In genomic region chr6:131411116-131411843, GRCm38 (mm10) we compare ENCODE assay signal across 26 mouse cellular contexts. TPM values are rescaled to one million over a fixed set of nuclear protein-coding genes. Genes with fewer than 3 reads are reported as not detected.
A peak's percentile ranks its signal among the peaks of the same experiment; 100 is the strongest.
DNase-seq lines count a peak whose midpoint lies in the region; ATAC-seq lines count a peak whose summit lies in the region.
"Had no signal": no experiment of that assay in that cellular context is flagged by ENCODE, and none has a peak within 500 bp of the region (broad histone marks: within the 10 kb centered on the region; RNA-seq: fewer than 3 reads in every experiment).

No protein-coding gene starts in this region.

- H3K9me3 ChIP-seq in heart, embryonic 14.5 days (ENCODE audit: control insufficient read depth, low read length) = no peaks in the 10 kb centered on the region
- H3K9me3 ChIP-seq in lung, embryonic 16.5 days (ENCODE audit: control insufficient read depth, low read length) = no peaks in the 10 kb centered on the region
- H3K9me3 ChIP-seq: embryonic facial prominence, embryonic 12.5 days; forebrain, embryonic 12.5 days; limb, embryonic 12.5 days; megakaryocyte, embryonic 14.5 days; midbrain, embryonic 13.5 days; neural tube, embryonic 12.5 days had no signal

- peak overlapping the region; percentile 27 to 35; a peak in 1 of 4 replicates for H3K27ac ChIP-seq in heart, embryonic 14.5 days (replicated peaks in 1 of 2; ENCODE audit: control insufficient read depth in 1 of 2, insufficient read depth in 1 of 2, low read depth in 2 of 2, low read length in 2 of 2)
- H3K27ac ChIP-seq in lung, embryonic 16.5 days (ENCODE audit: low read length) = peak overlapping the region; percentile 37; the same call in 1 of the 2 replicates
- H3K27ac ChIP-seq: embryonic facial prominence, embryonic 12.5 days; forebrain, embryonic 12.5 days; heart, adult 2 months; hindbrain, embryonic 14.5 days; limb, embryonic 12.5 days; midbrain, embryonic 13.5 days; neural tube, embryonic 12.5 days had no signal

- intact Hi-C loops in heart, postnatal 10 days (cut with DNase I) = no loop called here

- WGBS in heart, embryonic 14.5 days = 69% methylated on average over 6 of the region's 6 CpGs
- 46% methylated on average over 6 of the region's 6 CpGs for WGBS in lung, embryonic 16.5 days

- no peak for ATAC-seq in heart, embryonic 14.5 days (ENCODE audit: insufficient number of reproducible peaks, insufficient read depth, low FRiP score, low read depth)
- peak; percentile 56; the same call in 1 of the 2 replicates for ATAC-seq in lung, embryonic 16.5 days (ENCODE audit: low read depth)
- ATAC-seq: midbrain, embryonic 13.5 days had no signal

- H3K36me3 ChIP-seq in heart, embryonic 14.5 days (ENCODE audit: control insufficient read depth, insufficient read depth, low read length) = no peaks in the 10 kb centered on the region
- H3K36me3 ChIP-seq in lung, embryonic 16.5 days (ENCODE audit: control insufficient read depth, insufficient read depth, low read length) = no peaks in the 10 kb centered on the region
- H3K36me3 ChIP-seq: embryonic facial prominence, embryonic 12.5 days; forebrain, embryonic 12.5 days; limb, embryonic 12.5 days; midbrain, embryonic 13.5 days; neural tube, embryonic 12.5 days had no signal

- H3K4me1 ChIP-seq in heart, embryonic 14.5 days (ENCODE audit: control insufficient read depth in 2 of 2, insufficient read depth in 2 of 2, low read length in 2 of 2) = no peaks in the 10 kb centered on the region
- no peaks in the 10 kb centered on the region; the same call in 1 of the 2 replicates for H3K4me1 ChIP-seq in lung, embryonic 16.5 days (replicated peaks; ENCODE audit: control insufficient read depth, insufficient read depth, low read length)
- H3K4me1 ChIP-seq: embryonic facial prominence, embryonic 12.5 days; forebrain, embryonic 12.5 days; limb, embryonic 12.5 days; midbrain, embryonic 13.5 days; neural tube, embryonic 12.5 days had no signal

- no peak overlapping the region for H3K4me3 ChIP-seq in heart, embryonic 14.5 days (ENCODE audit: control insufficient read depth in 1 of 2, insufficient read depth in 1 of 2, low read depth in 1 of 2, low read length in 2 of 2)
- H3K4me3 ChIP-seq in lung, embryonic 16.5 days (ENCODE audit: low read length) = no peak overlapping the region
- H3K4me3 ChIP-seq: embryonic facial prominence, embryonic 12.5 days; erythroblast, embryonic 14.5 days; forebrain, embryonic 12.5 days; heart, adult 2 months; limb, embryonic 12.5 days; megakaryocyte, embryonic 14.5 days; midbrain, embryonic 13.5 days; neural tube, embryonic 12.5 days had no signal

- no peak for DNase-seq in heart, postnatal 10 days
- DNase-seq in lung, postnatal 10 days = no peak
- DNase-seq in NIH3T3 (ENCODE audit: low read depth) = peak; percentile 57
- no peak for DNase-seq in right cerebral cortex, postnatal 10 days (ENCODE audit: low spot score in 2 of 2)
- no peak for DNase-seq in kidney, adult 18-20 months
- DNase-seq: adrenal gland, adult 8-10 months; B cell, adult 2 months; cerebellum, adult 18-20 months; cerebellum, postnatal 25 days; gastrocnemius, postnatal 25 days; heart, adult 2 months; heart, postnatal 4 days; kidney, adult 8-10 months; kidney, postnatal 36 days; layer of hippocampus, postnatal 36 days had no signal

- H3K4me2 ChIP-seq in heart, embryonic 14.5 days (ENCODE audit: low read length) = no peak overlapping the region
- no peak overlapping the region for H3K4me2 ChIP-seq in lung, embryonic 16.5 days (ENCODE audit: low read depth, low read length)
- H3K4me2 ChIP-seq: embryonic facial prominence, embryonic 12.5 days; forebrain, embryonic 12.5 days; hindbrain, embryonic 14.5 days; limb, embryonic 12.5 days; liver, embryonic 11.5 days; midbrain, embryonic 13.5 days; neural tube, embryonic 12.5 days had no signal

- H3K9ac ChIP-seq in heart, embryonic 14.5 days (ENCODE audit: low read length) = no peak overlapping the region
- no peak overlapping the region for H3K9ac ChIP-seq in lung, embryonic 16.5 days (ENCODE audit: low read length)
- H3K9ac ChIP-seq: embryonic facial prominence, embryonic 12.5 days; forebrain, embryonic 12.5 days; hindbrain, embryonic 14.5 days; limb, embryonic 12.5 days; midbrain, embryonic 13.5 days; neural tube, embryonic 12.5 days had no signal

- no peaks in the 10 kb centered on the region for H3K27me3 ChIP-seq in heart, embryonic 14.5 days (ENCODE audit: control insufficient read depth, insufficient read depth, low read length)
- H3K27me3 ChIP-seq in lung, embryonic 16.5 days (ENCODE audit: control insufficient read depth, insufficient read depth, low read depth, low read length) = no peaks in the 10 kb centered on the region
- H3K27me3 ChIP-seq: embryonic facial prominence, embryonic 12.5 days; forebrain, embryonic 12.5 days; limb, embryonic 12.5 days; midbrain, embryonic 13.5 days; neural tube, embryonic 12.5 days had no signal

RNA-seq across cellular contexts. Expression of gene Ybx3, which starts 23.0 kb away (rescaled TPM):
- polyA plus RNA-seq in heart, embryonic 14.5 days (2014; fragmentation: Nextera tagmentation; extraction: Ambion mirVana) = 76.4 and 98.6 TPM in 2 replicates
- 100 to 1,000 TPM; 235 to 248 TPM for total RNA-seq in heart, postnatal 10 days (2021)
- 29.6 and 32.8 TPM in 2 replicates for polyA plus RNA-seq in lung, embryonic 16.5 days (2015; fragmentation: Nextera tagmentation; extraction: Ambion mirVana)

RNA-seq across cellular contexts. Expression of gene Styk1, which starts 57.9 kb away (rescaled TPM):
- 0.12 and 0.39 TPM in 2 replicates for polyA plus RNA-seq in heart, embryonic 14.5 days (2014; fragmentation: Nextera tagmentation; extraction: Ambion mirVana)
- under 1 TPM; 0.14 to 0.20 TPM for total RNA-seq in heart, postnatal 10 days (2021)
- 1.1 and 2.1 TPM in 2 replicates for polyA plus RNA-seq in lung, embryonic 16.5 days (2015; fragmentation: Nextera tagmentation; extraction: Ambion mirVana)
- polyA plus RNA-seq: erythroblast, embryonic 14.5 days had no signal
